Mouse (Mus musculus) forebrain, embryonic 11.5 days (tissue): ENCODE data around the gene Dgki. TPM values are rescaled to one million over a fixed set of nuclear protein-coding genes. Genes with fewer than 3 reads are reported as not detected.

Experiments
- ATAC-seq: fragments of 200-750 bp; cut with Nextera tagmentation; replicated peaks from 2 replicates; pipeline ENCODE4 v1.8.0; 2017; ENCODE audit warnings: moderate TSS enrichment; ENCODE audit not compliant: low FRiP score
- DNase-seq: peaks from one replicate; pipeline ENCODE4 v3.0.0-alpha.2; 2017; ENCODE audit warnings: low spot score
- H3K27ac ChIP-seq: fragments of 300-500 bp; sonication (generic); 2 replicates; pipeline ENCODE4 v1.5.1; 2014; ENCODE audit warnings: low read depth, low read length
- H3K27me3 ChIP-seq: fragments of 300-500 bp; sonication (generic); 2 replicates; pipeline ENCODE4 v1.6.1; 2014; ENCODE audit warnings: mild to moderate bottlenecking, low read length, mixed read lengths; ENCODE audit not compliant: control insufficient read depth, insufficient read depth
- H3K36me3 ChIP-seq: fragments of 300-500 bp; sonication (generic); 2 replicates; pipeline ENCODE4 v1.6.1; 2014; ENCODE audit warnings: mild to moderate bottlenecking, low read length, moderate library complexity, mixed read lengths; ENCODE audit not compliant: control insufficient read depth, insufficient read depth
- H3K4me1 ChIP-seq: fragments of 300-500 bp; sonication (generic); replicated peaks from 2 replicates; pipeline ENCODE4 v1.6.1; 2014; ENCODE audit warnings: low read length, mixed read lengths; ENCODE audit not compliant: control insufficient read depth, insufficient read depth
- H3K4me2 ChIP-seq: fragments of 300-500 bp; sonication (generic); 2 replicates; pipeline ENCODE4 v1.6.1; 2014; ENCODE audit warnings: low read depth, mild to moderate bottlenecking, low read length, moderate library complexity, mixed read lengths; ENCODE audit not compliant: severe bottlenecking
- H3K4me3 ChIP-seq: fragments of 300-500 bp; sonication (generic); 2 replicates; pipeline ENCODE4 v1.5.1; 2014; ENCODE audit warnings: low read depth, low read length
- H3K9ac ChIP-seq: fragments of 300-500 bp; sonication (generic); 2 replicates; pipeline ENCODE4 v1.6.1; 2014; ENCODE audit warnings: low read length
- H3K9me3 ChIP-seq: fragments of 300-500 bp; sonication (generic); 2 replicates; pipeline ENCODE4 v1.6.1; 2016; ENCODE audit warnings: low read length, mixed read lengths; ENCODE audit not compliant: control insufficient read depth
- WGBS: fragments of 180-500 bp; shearing (Covaris S2); extraction: QIAGEN DNeasy Blood & Tissue Kit; methylation state at CpG from one replicate; pipeline ENCODE4 v1.1.7; 2014; 5-methylcytosine and 5-hydroxymethylcytosine counted together
- polyA plus RNA-seq: library from polyadenylated mRNA; unstranded; fragments of >200 nt; fragmentation: Nextera tagmentation; extraction: Ambion mirVana; gene quantifications from 2 replicates; pipeline ENCODE4 v1.2.1, GENCODE M21; 2014

Dgki gene
- polyA plus RNA-seq, 1 experiment from 2014 or later = 2.8 TPM

GRCm38 (mm10) chr6:37181961-37182360 is 118.0 kb downstream of the Dgki start:
- no peak for DNase-seq
- Histone ChIP-seq H3K9me3 (no peaks in the 10 kb centered on the region), H3K4me2 (no peak overlapping the region), H3K27ac (no peak overlapping the region), H3K27me3 (no peaks in the 10 kb centered on the region), H3K9ac (no peak overlapping the region), H3K4me3 (no peak overlapping the region), H3K4me1 (no peaks in the 10 kb centered on the region), H3K36me3 (no peaks in the 10 kb centered on the region)
- WGBS = 92% methylated on average over 4 of the region's 4 CpGs
- no peak for ATAC-seq

GRCm38 (mm10) chr6:37171149-37171832 is 128.7 kb downstream of the Dgki start:
- H3K27me3 ChIP-seq = no peaks in the 10 kb centered on the region
- H3K4me2 ChIP-seq = no peak overlapping the region
- H3K4me1 ChIP-seq = no peaks in the 10 kb centered on the region
- DNase-seq (no peak), ATAC-seq (no peak)
- no peak overlapping the region for H3K9ac ChIP-seq
- no peak overlapping the region for H3K4me3 ChIP-seq
- no peak overlapping the region for H3K27ac ChIP-seq
- no peaks in the 10 kb centered on the region for H3K9me3 ChIP-seq
- 56% methylated on average over 12 of the region's 12 CpGs for WGBS
- no peaks in the 10 kb centered on the region for H3K36me3 ChIP-seq

GRCm38 (mm10) chr6:37158880-37159279 is 141.1 kb downstream of the Dgki start:
- ATAC-seq (no peak), DNase-seq (no peak)
- Histone ChIP-seq H3K9ac (no peak overlapping the region), H3K4me2 (no peak overlapping the region), H3K27ac (no peak overlapping the region), H3K36me3 (no peaks in the 10 kb centered on the region), H3K4me3 (no peak overlapping the region), H3K27me3 (no peaks in the 10 kb centered on the region), H3K4me1 (no peaks in the 10 kb centered on the region), H3K9me3 (no peaks in the 10 kb centered on the region)
- WGBS = 72% methylated on average over 3 of the region's 3 CpGs

- Histone ChIP-seq H3K4me3 (no peak overlapping the region), H3K27me3 (no peaks in the 10 kb centered on the region), H3K27ac (no peak overlapping the region), H3K4me2 (no peak overlapping the region), H3K4me1 (no peaks in the 10 kb centered on the region), H3K36me3 (no peaks in the 10 kb centered on the region), H3K9me3 (no peaks in the 10 kb centered on the region), H3K9ac (no peak overlapping the region)
- DNase-seq = no peak
- no peak for ATAC-seq
- 89% methylated on average over 1 of the region's 1 CpGs for WGBS
These were observed 145.9 kb downstream of the Dgki start for GRCm38 (mm10) chr6:37154051-37154450.

- Histone ChIP-seq H3K4me1 (no peaks in the 10 kb centered on the region), H3K9ac (no peak overlapping the region), H3K9me3 (no peaks in the 10 kb centered on the region), H3K4me2 (no peak overlapping the region), H3K4me3 (no peak overlapping the region), H3K27me3 (no peaks in the 10 kb centered on the region), H3K36me3 (no peaks in the 10 kb centered on the region), H3K27ac (no peak overlapping the region)
- 73% methylated on average over 2 of the region's 2 CpGs for WGBS
- no peak for DNase-seq
- no peak for ATAC-seq
These were observed 149.5 kb downstream of the Dgki start for GRCm38 (mm10) chr6:37150483-37150882.

- Histone ChIP-seq H3K9me3 (no peaks in the 10 kb centered on the region), H3K4me2 (no peak overlapping the region), H3K4me3 (no peak overlapping the region), H3K27me3 (no peaks in the 10 kb centered on the region), H3K27ac (no peak overlapping the region), H3K36me3 (no peaks in the 10 kb centered on the region), H3K4me1 (no peaks in the 10 kb centered on the region), H3K9ac (no peak overlapping the region)
- DNase-seq (no peak), ATAC-seq (no peak)
- WGBS = 79% methylated on average over 4 of the region's 4 CpGs
These were observed 149.9 kb downstream of the Dgki start for GRCm38 (mm10) chr6:37150038-37150437.

GRCm38 (mm10) chr6:37149196-37149595 is 150.8 kb downstream of the Dgki start:
- Histone ChIP-seq H3K4me3 (no peak overlapping the region), H3K4me2 (no peak overlapping the region), H3K36me3 (no peaks in the 10 kb centered on the region), H3K9ac (no peak overlapping the region), H3K27ac (no peak overlapping the region), H3K27me3 (no peaks in the 10 kb centered on the region), H3K9me3 (no peaks in the 10 kb centered on the region), H3K4me1 (no peaks in the 10 kb centered on the region)
- DNase-seq (no peak), ATAC-seq (no peak)
- WGBS = 87% methylated on average over 6 of the region's 6 CpGs

- Histone ChIP-seq H3K36me3 (no peaks in the 10 kb centered on the region), H3K4me1 (no peaks in the 10 kb centered on the region), H3K27me3 (no peaks in the 10 kb centered on the region), H3K4me2 (no peak overlapping the region), H3K27ac (no peak overlapping the region), H3K9me3 (no peaks in the 10 kb centered on the region), H3K4me3 (no peak overlapping the region), H3K9ac (no peak overlapping the region)
- no peak for ATAC-seq
- WGBS = 88% methylated on average over 4 of the region's 4 CpGs
- DNase-seq = no peak
These were observed 152.5 kb downstream of the Dgki start for GRCm38 (mm10) chr6:37147431-37148022.

- Histone ChIP-seq H3K9me3 (no peaks in the 10 kb centered on the region), H3K27ac (no peak overlapping the region), H3K36me3 (no peaks in the 10 kb centered on the region), H3K9ac (no peak overlapping the region), H3K4me3 (no peak overlapping the region), H3K27me3 (no peaks in the 10 kb centered on the region), H3K4me1 (no peaks in the 10 kb centered on the region), H3K4me2 (no peak overlapping the region)
- ATAC-seq = no peak
- WGBS = 89% methylated on average over 4 of the region's 4 CpGs
- DNase-seq = no peak
These were observed 156.2 kb downstream of the Dgki start for GRCm38 (mm10) chr6:37143867-37144163.
